Mouse (Mus musculus): ENCODE measurements around the gene Jsrp1. TPM values are rescaled to one million over a fixed set of nuclear protein-coding genes. Genes with fewer than 3 reads are reported as not detected.

Jsrp1 gene
- polyA plus RNA-seq (2014; fragmentation: Illumina TruSeq; extraction: RNeasy Lipid Tissue Mini Kit (QIAGEN cat#74804); ENCODE audit: low read depth, low replicate concordance): 0.52 TPM

GRCm38 (mm10) chr10:80813366-80813765 lies at the start of gene Jsrp1:
Gene Jsrp1 (minus strand): TSS chr10:80813498.

GRCm38 (mm10) chr10:80854913-80855748 lies 41.8 kb upstream of the Jsrp1 start, which contains the start of the genes Lsm7 and Sppl2b:
Gene Lsm7 (minus strand): TSS chr10:80855209.
Gene Sppl2b (plus strand): TSS chr10:80855275.

GRCm38 (mm10) chr10:80843931-80844547 lies 30.7 kb upstream of the Jsrp1 start, which contains the start of gene Lingo3:
Gene Lingo3 (minus strand): TSS chr10:80844039.

GRCm38 (mm10) chr10:80826151-80827062 lies 13.1 kb upstream of the Jsrp1 start, which contains the start of gene Oaz1:
Gene Oaz1 (plus strand): TSS chr10:80826656.

GRCm38 (mm10) chr10:80804916-80805315 lies 8.4 kb downstream of the Jsrp1 start, which contains the start of gene Amh:
Gene Amh (plus strand): TSS chr10:80805243.

GRCm38 (mm10) chr10:80798150-80799006 lies 14.9 kb downstream of the Jsrp1 start, which contains the start of the genes Sf3a2 and Plekhj1:
Gene Sf3a2 (plus strand): TSS chr10:80798198.
Gene Plekhj1 (minus strand): TSS chr10:80798626.

Other genes with a start within 250 kb of the Jsrp1 start
- 4.1 TPM for gene Klf16, start 236.2 kb downstream of the Jsrp1 start, polyA plus RNA-seq (2014; fragmentation: Illumina TruSeq; extraction: RNeasy Lipid Tissue Mini Kit (QIAGEN cat#74804); ENCODE audit: low read depth, low replicate concordance)
- 36.9 TPM for gene Abhd17a, start 223.2 kb downstream of the Jsrp1 start, polyA plus RNA-seq (2014; fragmentation: Illumina TruSeq; extraction: RNeasy Lipid Tissue Mini Kit (QIAGEN cat#74804); ENCODE audit: low read depth, low replicate concordance)
- 35.7 TPM for gene Scamp4, start 210.6 kb downstream of the Jsrp1 start, polyA plus RNA-seq (2014; fragmentation: Illumina TruSeq; extraction: RNeasy Lipid Tissue Mini Kit (QIAGEN cat#74804); ENCODE audit: low read depth, low replicate concordance)
- 1.7 TPM for gene Adat3, start 210.6 kb downstream of the Jsrp1 start, polyA plus RNA-seq (2014; fragmentation: Illumina TruSeq; extraction: RNeasy Lipid Tissue Mini Kit (QIAGEN cat#74804); ENCODE audit: low read depth, low replicate concordance)
- gene Gm49322, start 207.5 kb downstream of the Jsrp1 start, polyA plus RNA-seq (2014; fragmentation: Illumina TruSeq; extraction: RNeasy Lipid Tissue Mini Kit (QIAGEN cat#74804); ENCODE audit: low read depth, low replicate concordance): 0.50 TPM
- gene Csnk1g2, start 190.7 kb downstream of the Jsrp1 start, polyA plus RNA-seq (2014; fragmentation: Illumina TruSeq; extraction: RNeasy Lipid Tissue Mini Kit (QIAGEN cat#74804); ENCODE audit: low read depth, low replicate concordance): 87.7 TPM
- 42.0 TPM for gene Btbd2, start 156.4 kb downstream of the Jsrp1 start, polyA plus RNA-seq (2014; fragmentation: Illumina TruSeq; extraction: RNeasy Lipid Tissue Mini Kit (QIAGEN cat#74804); ENCODE audit: low read depth, low replicate concordance)
- 159 TPM for gene Mknk2, start 135.4 kb downstream of the Jsrp1 start, polyA plus RNA-seq (2014; fragmentation: Illumina TruSeq; extraction: RNeasy Lipid Tissue Mini Kit (QIAGEN cat#74804); ENCODE audit: low read depth, low replicate concordance)
- 5.6 TPM for gene Mob3a, start 111.5 kb downstream of the Jsrp1 start, polyA plus RNA-seq (2014; fragmentation: Illumina TruSeq; extraction: RNeasy Lipid Tissue Mini Kit (QIAGEN cat#74804); ENCODE audit: low read depth, low replicate concordance)
- 17.2 TPM for gene Izumo4, start 111.3 kb downstream of the Jsrp1 start, polyA plus RNA-seq (2014; fragmentation: Illumina TruSeq; extraction: RNeasy Lipid Tissue Mini Kit (QIAGEN cat#74804); ENCODE audit: low read depth, low replicate concordance)
- gene Ap3d1, start 71.2 kb downstream of the Jsrp1 start, polyA plus RNA-seq (2014; fragmentation: Illumina TruSeq; extraction: RNeasy Lipid Tissue Mini Kit (QIAGEN cat#74804); ENCODE audit: low read depth, low replicate concordance): 44.0 TPM
- gene Dot1l, start 58.3 kb downstream of the Jsrp1 start, polyA plus RNA-seq (2014; fragmentation: Illumina TruSeq; extraction: RNeasy Lipid Tissue Mini Kit (QIAGEN cat#74804); ENCODE audit: low read depth, low replicate concordance): 36.2 TPM
- 24.0 TPM for gene Sf3a2, start 15.3 kb downstream of the Jsrp1 start, polyA plus RNA-seq (2014; fragmentation: Illumina TruSeq; extraction: RNeasy Lipid Tissue Mini Kit (QIAGEN cat#74804); ENCODE audit: low read depth, low replicate concordance)
- 33.0 TPM for gene Plekhj1, start 14.9 kb downstream of the Jsrp1 start, polyA plus RNA-seq (2014; fragmentation: Illumina TruSeq; extraction: RNeasy Lipid Tissue Mini Kit (QIAGEN cat#74804); ENCODE audit: low read depth, low replicate concordance)
- not detected for gene Amh, start 8.3 kb downstream of the Jsrp1 start, polyA plus RNA-seq (2014; fragmentation: Illumina TruSeq; extraction: RNeasy Lipid Tissue Mini Kit (QIAGEN cat#74804); ENCODE audit: low read depth, low replicate concordance)
- 873 TPM for gene Oaz1, start 13.2 kb upstream of the Jsrp1 start, polyA plus RNA-seq (2014; fragmentation: Illumina TruSeq; extraction: RNeasy Lipid Tissue Mini Kit (QIAGEN cat#74804); ENCODE audit: low read depth, low replicate concordance)
- 10.1 TPM for gene Lingo3, start 30.5 kb upstream of the Jsrp1 start, polyA plus RNA-seq (2014; fragmentation: Illumina TruSeq; extraction: RNeasy Lipid Tissue Mini Kit (QIAGEN cat#74804); ENCODE audit: low read depth, low replicate concordance)
- 71.8 TPM for gene Lsm7, start 41.7 kb upstream of the Jsrp1 start, polyA plus RNA-seq (2014; fragmentation: Illumina TruSeq; extraction: RNeasy Lipid Tissue Mini Kit (QIAGEN cat#74804); ENCODE audit: low read depth, low replicate concordance)
- 16.7 TPM for gene Sppl2b, start 41.8 kb upstream of the Jsrp1 start, polyA plus RNA-seq (2014; fragmentation: Illumina TruSeq; extraction: RNeasy Lipid Tissue Mini Kit (QIAGEN cat#74804); ENCODE audit: low read depth, low replicate concordance)
- gene Tmprss9, start 58.4 kb upstream of the Jsrp1 start, polyA plus RNA-seq (2014; fragmentation: Illumina TruSeq; extraction: RNeasy Lipid Tissue Mini Kit (QIAGEN cat#74804); ENCODE audit: low read depth, low replicate concordance): not detected
- gene Timm13, start 87.5 kb upstream of the Jsrp1 start, polyA plus RNA-seq (2014; fragmentation: Illumina TruSeq; extraction: RNeasy Lipid Tissue Mini Kit (QIAGEN cat#74804); ENCODE audit: low read depth, low replicate concordance): 109 TPM
- 4.1 TPM for gene Lmnb2, start 104.7 kb upstream of the Jsrp1 start, polyA plus RNA-seq (2014; fragmentation: Illumina TruSeq; extraction: RNeasy Lipid Tissue Mini Kit (QIAGEN cat#74804); ENCODE audit: low read depth, low replicate concordance)
- gene Gadd45b, start 116.6 kb upstream of the Jsrp1 start, polyA plus RNA-seq (2014; fragmentation: Illumina TruSeq; extraction: RNeasy Lipid Tissue Mini Kit (QIAGEN cat#74804); ENCODE audit: low read depth, low replicate concordance): 7.3 TPM
- gene Gng7, start 201.4 kb upstream of the Jsrp1 start, polyA plus RNA-seq (2014; fragmentation: Illumina TruSeq; extraction: RNeasy Lipid Tissue Mini Kit (QIAGEN cat#74804); ENCODE audit: low read depth, low replicate concordance): 0.99 TPM
- not detected for gene Diras1, start 212.2 kb upstream of the Jsrp1 start, polyA plus RNA-seq (2014; fragmentation: Illumina TruSeq; extraction: RNeasy Lipid Tissue Mini Kit (QIAGEN cat#74804); ENCODE audit: low read depth, low replicate concordance)
- 13.6 TPM for gene Slc39a3, start 223.9 kb upstream of the Jsrp1 start, polyA plus RNA-seq (2014; fragmentation: Illumina TruSeq; extraction: RNeasy Lipid Tissue Mini Kit (QIAGEN cat#74804); ENCODE audit: low read depth, low replicate concordance)
- 90.2 TPM for gene Sgta, start 246.7 kb upstream of the Jsrp1 start, polyA plus RNA-seq (2014; fragmentation: Illumina TruSeq; extraction: RNeasy Lipid Tissue Mini Kit (QIAGEN cat#74804); ENCODE audit: low read depth, low replicate concordance)